Mouse (Mus musculus) induced T-regulatory cell, adult 2 months (primary cell): ENCODE data around the gene Appl2.

ENCODE experiments used
- DNase-seq: peaks from one replicate; pipeline ENCODE4 v3.0.0-alpha.2; 2012; ENCODE audit warnings: low read depth

The Appl2 gene

GRCm38 (mm10) chr10:83648131-83649020, at the start of gene Appl2:
TSS of gene Appl2 (minus strand) at chr10:83648738.
- peak; percentile 70 for DNase-seq

- no peak for DNase-seq
Observed at GRCm38 (mm10) chr10:83696226-83696625, 47.7 kb upstream of the Appl2 start.

GRCm38 (mm10) chr10:83692175-83692895, 43.8 kb upstream of the Appl2 start:
- no peak for DNase-seq

DNA sequence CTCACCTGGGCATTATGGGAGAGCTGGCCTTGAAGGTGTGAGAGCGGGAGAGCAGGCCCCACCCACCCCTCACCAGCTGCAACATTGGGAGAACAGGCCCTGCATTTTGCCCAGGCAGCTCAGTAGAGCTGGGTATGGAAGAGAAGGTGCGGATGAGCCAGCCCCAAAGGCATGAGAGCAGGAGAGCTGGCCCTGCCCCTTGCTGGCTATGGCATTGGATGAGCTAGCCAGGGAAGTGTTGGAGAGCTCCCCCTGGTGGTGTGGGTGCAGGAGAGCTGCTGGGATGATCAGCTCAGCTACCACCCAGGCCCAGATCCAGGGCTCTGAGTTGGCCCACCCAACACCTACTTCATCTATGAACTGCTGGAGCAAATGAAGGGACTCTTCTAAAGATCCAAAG, 39.7 kb upstream of the Appl2 start:
- DNase-seq: no peak

DNA sequence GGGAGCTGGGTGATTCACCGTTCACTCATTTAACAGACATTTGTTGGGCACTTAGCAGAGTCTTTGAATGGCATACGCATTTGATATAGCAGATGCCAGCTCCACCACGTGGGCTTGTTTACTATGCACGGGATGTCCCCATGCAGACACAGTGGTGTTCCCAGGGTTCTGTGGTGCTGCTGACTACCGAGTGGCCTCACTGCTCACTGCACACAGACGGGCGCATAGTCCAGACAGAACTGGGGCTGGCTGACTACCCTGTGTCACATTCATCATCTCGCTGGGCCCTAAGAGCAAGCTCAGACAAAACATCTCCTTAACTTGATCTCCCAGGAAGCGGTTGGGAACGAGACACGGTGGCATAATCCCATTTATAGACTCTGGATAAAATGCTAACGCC, 32.8 kb upstream of the Appl2 start:
- no peak for DNase-seq

DNA sequence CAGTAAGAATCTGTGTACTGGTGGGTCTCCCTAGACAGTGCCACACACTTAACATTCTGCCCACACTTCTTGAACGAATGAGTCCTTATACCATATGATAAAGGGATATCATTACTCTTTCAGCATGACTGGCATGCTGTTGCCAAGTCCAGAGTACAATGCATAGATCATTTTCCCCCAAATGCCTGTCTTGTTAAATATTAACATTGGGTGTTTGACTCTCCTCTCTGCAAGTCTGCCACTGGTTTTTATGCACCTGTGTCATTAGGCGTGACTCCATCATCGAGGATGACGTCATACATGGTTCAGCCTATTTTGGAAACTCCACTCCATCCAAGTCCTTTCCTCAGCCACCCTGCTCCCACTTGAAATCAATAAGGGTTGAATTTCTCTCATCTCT, 18.0 kb upstream of the Appl2 start:
- no peak for DNase-seq

DNA sequence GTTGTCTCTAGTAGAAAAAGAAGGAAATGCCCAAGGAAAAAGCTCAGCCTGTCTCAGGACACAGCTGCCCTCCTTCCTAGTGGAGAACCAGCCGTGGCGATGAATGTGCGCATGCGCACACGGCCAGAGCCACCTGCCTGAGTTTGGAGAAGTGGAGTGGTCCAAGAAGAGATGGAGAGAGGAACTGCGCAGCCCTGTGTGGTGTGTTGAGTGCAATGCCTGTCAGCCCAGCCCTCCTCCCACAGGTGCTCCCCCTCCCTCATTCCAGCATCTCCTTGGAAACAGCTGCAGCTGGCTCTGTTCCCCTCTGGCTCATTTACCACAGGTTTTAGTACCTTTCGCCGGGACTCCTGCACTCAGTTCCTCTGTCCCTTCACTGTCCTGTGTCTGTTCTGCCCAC, 13.4 kb upstream of the Appl2 start:
- no peak for DNase-seq

DNA sequence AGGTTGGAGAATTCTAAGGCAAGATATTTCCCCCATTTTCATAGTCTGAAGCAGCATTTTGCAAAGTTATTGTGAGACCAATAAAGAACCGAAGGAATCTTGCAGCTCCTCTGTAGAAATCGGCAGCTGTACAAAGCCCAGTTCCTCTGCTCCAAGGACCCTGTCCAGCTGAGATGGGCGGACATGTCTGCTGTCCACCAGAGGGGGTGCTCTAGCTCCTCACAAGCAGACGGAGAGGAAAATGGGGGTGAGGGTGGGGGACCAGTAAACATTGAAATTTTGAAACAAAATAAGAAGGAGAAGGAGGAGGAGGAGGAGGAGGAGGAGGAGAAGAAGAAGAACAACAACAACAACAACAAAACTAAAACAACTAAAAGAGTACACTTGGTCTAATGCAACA, 12.1 kb upstream of the Appl2 start:
- no peak for DNase-seq

GRCm38 (mm10) chr10:83654591-83654990, 6.1 kb upstream of the Appl2 start:
- DNase-seq: no peak

DNA sequence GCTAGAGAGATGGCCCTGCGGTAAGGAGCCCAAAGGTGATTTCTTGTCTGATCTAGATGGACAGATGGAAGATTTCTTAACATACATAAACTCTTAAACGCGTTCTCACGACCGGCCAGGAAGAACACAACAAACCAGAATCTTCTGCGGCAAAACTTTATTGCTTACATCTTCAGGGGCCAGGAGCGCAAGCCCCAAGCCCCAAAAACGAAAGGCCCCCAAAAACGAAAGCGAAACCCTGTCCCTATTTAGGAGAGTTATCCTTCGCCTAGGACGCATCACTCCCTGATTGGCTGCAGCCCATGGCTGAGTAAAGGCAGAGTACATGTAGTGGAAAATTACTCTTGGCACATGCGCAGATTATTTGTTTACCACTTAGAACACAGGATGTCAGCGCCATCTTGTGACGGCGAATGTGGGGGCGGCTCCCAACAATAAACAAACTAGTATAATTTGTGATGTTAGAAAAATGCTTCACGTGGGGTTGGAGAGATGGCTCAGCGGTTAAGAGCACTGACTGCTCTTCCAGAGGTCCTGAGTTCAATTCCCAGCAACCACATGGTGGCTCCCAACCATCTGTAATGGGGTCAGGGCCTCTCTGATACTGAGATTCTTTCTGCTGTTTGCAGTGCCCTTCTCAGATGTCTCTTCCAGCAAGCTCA, 3.8 kb upstream of the Appl2 start:
- DNase-seq: peak; percentile 47

GRCm38 (mm10) chr10:83649037-83649436, 499 bp upstream of the Appl2 start:
- no peak for DNase-seq

- no peak for DNase-seq
Observed at GRCm38 (mm10) chr10:83646351-83646885, 2.1 kb downstream of the Appl2 start.

GRCm38 (mm10) chr10:83645716-83645990, 2.9 kb downstream of the Appl2 start:
- DNase-seq: no peak

DNA sequence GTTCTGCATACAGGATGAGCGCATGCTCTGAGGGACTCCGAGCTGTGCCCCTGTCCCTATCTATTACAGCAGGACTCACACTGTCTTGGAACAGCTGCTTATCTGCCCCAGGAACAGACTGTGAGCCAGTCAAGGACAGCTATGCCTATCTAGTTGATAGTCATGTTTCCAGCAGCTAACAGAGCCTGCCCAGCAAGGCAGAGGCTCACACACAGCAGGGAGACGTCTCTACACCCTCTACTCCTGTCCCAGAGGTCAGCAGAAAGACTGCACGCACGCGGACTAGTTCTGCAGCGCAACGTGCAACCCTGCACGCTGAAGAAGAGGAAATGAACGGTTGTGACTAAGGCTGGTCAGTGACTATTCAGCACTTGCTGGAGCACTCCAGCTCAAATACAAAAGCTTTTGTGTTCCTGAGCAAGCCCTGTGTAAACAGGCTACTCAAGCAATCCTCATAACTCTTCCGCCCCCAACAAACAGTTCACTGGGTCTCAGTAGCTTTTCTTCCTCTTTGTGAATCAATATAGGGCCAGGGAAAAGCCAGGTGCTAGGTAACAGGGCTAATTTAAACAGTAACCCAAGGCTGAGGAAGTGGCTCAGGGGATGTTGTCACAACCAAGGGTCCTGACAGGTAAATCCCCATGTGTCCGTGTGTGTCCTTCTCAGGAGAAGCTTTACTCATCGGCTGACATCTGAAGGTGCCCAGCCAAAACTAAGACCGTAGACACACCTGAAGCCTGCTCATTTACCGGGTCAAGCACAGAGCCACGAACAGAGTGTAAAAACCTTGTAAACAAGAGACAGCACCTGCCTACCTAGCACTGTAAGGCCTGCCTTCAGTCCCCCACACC, 3.4 kb downstream of the Appl2 start:
- no peak for DNase-seq

- no peak for DNase-seq
Observed at GRCm38 (mm10) chr10:83644167-83644566, 4.4 kb downstream of the Appl2 start.

GRCm38 (mm10) chr10:83641641-83642040, 6.9 kb downstream of the Appl2 start:
- DNase-seq: no peak

- DNase-seq: no peak
Observed at GRCm38 (mm10) chr10:83639881-83640386, 8.6 kb downstream of the Appl2 start.

- DNase-seq: no peak
Observed at GRCm38 (mm10) chr10:83637295-83637694, 11.2 kb downstream of the Appl2 start.

DNA sequence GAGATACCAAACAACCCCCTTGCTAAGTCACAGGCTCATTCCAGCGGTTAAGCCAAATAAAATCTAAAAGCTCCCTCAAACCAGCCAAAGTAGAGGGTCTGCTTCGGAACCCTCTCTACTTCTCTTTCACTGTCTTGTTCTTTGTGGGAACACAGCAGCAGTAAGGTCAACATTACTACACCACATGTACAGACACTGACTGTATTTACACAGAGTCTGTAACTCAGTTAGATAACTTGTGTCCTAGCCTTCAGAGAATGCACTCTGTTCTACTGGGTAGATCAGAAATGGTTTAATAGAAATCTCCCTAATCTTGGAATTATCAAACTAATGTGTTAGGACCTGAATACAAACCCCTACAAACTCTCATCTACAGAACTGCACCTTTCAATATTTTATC, 12.3 kb downstream of the Appl2 start:
- no peak for DNase-seq

- DNase-seq: peak; percentile 42
Observed at GRCm38 (mm10) chr10:83634461-83634860, 14.1 kb downstream of the Appl2 start.

DNA sequence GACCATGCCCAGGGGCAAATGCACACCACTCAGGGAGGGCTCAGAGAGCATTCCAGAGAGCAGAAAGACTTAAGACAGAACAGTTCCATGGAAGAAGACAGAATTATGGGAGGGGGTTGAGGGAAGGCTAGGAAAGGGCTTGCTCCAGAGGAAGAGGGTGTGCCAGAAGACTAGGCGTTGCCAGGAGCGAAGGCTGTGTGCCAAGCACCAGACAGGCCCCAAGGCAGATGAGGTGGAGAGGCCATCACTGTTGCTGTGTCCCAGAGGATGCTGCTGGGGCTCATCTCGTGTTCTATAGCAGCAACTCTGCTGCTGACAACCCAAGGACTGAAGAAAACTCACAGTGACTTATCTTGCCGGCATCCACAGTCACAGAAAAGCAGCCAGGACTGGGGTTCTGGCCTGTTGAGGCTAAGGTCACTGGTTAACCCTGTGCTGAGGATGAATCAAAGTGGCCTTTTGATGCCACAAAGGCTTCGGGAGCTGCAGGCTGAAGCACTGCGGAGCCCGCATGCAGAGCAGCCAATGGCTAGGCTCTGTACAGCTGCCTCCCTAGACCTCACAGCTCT, 15.6 kb downstream of the Appl2 start:
- no peak for DNase-seq
